Mouse (Mus musculus) c-Kit-positive CD71-positive TER-119-positive erythroid progenitor cells, embryonic 14.5 days (primary cell): ENCODE results near the gene Olfr402.
"Not testable (repeated sequence)": the region's sequence is repeated elsewhere in the genome, so short reads cannot be mapped to it uniquely, and the experiment has no call there.

Source experiments
- DNase-seq: peaks from one replicate; pipeline ENCODE4 v3.0.0-alpha.2; 2013; ENCODE audit warnings: low spot score

Olfr402 gene

GRCm38 (mm10) chr11:74153229-74153628 is at the start of gene Olfr402:
Gene Olfr402 (plus strand): TSS chr11:74153529.
- DNase-seq: no peak

- DNase-seq: no peak
These were observed 48.3 kb upstream of the Olfr402 start for GRCm38 (mm10) chr11:74105066-74105465.

- DNase-seq: no peak
These were observed 39.9 kb upstream of the Olfr402 start, which contains the start of gene Olfr401 for GRCm38 (mm10) chr11:74113412-74113811. Gene Olfr401 (plus strand): TSS chr11:74113712.

GRCm38 (mm10) chr11:74140001-74140400 is 13.3 kb upstream of the Olfr402 start:
- not testable (repeated sequence) for DNase-seq

GRCm38 (mm10) chr11:74145866-74146265 is 7.5 kb upstream of the Olfr402 start:
- DNase-seq: no peak

GRCm38 (mm10) chr11:74168771-74169170 is 15.4 kb downstream of the Olfr402 start:
- no peak for DNase-seq

- no peak for DNase-seq
These were observed 29.8 kb downstream of the Olfr402 start for GRCm38 (mm10) chr11:74183168-74183567.

GRCm38 (mm10) chr11:74183745-74184144 is 30.4 kb downstream of the Olfr402 start:
- no peak for DNase-seq

GRCm38 (mm10) chr11:74185949-74186348 is 32.6 kb downstream of the Olfr402 start, which contains the start of gene Olfr403:
Gene Olfr403 (plus strand): TSS chr11:74186249.
- DNase-seq: no peak
